22 mouse cellular contexts compared by ENCODE assay signal in genomic region chr8:61448100-61448499, GRCm38 (mm10).
"Had no signal": no experiment of that assay in that cellular context is flagged by ENCODE, and none has a peak within 500 bp of the region (broad histone marks: within the 10 kb centered on the region; RNA-seq: fewer than 3 reads in every experiment).

No protein-coding gene starts in this region.

- H3K4me3 ChIP-seq: heart, embryonic 10.5 days; heart, embryonic 12.5 days; hindbrain, embryonic 13.5 days; hindbrain, embryonic 15.5 days; kidney, embryonic 15.5 days; limb, embryonic 10.5 days; limb, embryonic 12.5 days had no signal

- H3K27me3 ChIP-seq: heart, embryonic 12.5 days; hindbrain, embryonic 13.5 days; hindbrain, embryonic 15.5 days; kidney, embryonic 15.5 days; limb, embryonic 12.5 days had no signal

- H3K9ac ChIP-seq: forebrain, postnatal 0 days; heart, embryonic 12.5 days; hindbrain, embryonic 13.5 days; hindbrain, embryonic 15.5 days; kidney, embryonic 15.5 days; limb, embryonic 12.5 days had no signal

- H3K9me3 ChIP-seq: heart, embryonic 10.5 days; heart, embryonic 12.5 days; hindbrain, embryonic 13.5 days; hindbrain, embryonic 15.5 days; kidney, embryonic 15.5 days; limb, embryonic 10.5 days; limb, embryonic 12.5 days had no signal

- H3K27ac ChIP-seq: heart, embryonic 10.5 days; hindbrain, embryonic 15.5 days; hindbrain, postnatal 0 days; kidney, embryonic 15.5 days; kidney, postnatal 0 days; limb, embryonic 10.5 days; limb, embryonic 12.5 days had no signal

- ATAC-seq: forebrain, postnatal 0 days; hindbrain, postnatal 0 days; intestine, embryonic 16.5 days had no signal

- DNase-seq: forebrain, postnatal 0 days; gastrocnemius, postnatal 14 days; gastrocnemius, postnatal 36 days; heart, adult 18-20 months; heart, postnatal 10 days; kidney, adult 11 months; kidney, adult 2 months; kidney, adult 9 months; kidney, postnatal 14 days; kidney, postnatal 36 days; layer of hippocampus, adult 9-11 months; layer of hippocampus, postnatal 36 days had no signal

- H3K4me2 ChIP-seq: heart, embryonic 12.5 days; hindbrain, embryonic 13.5 days; hindbrain, embryonic 15.5 days; kidney, embryonic 15.5 days; limb, embryonic 12.5 days had no signal

- H3K36me3 ChIP-seq: heart, embryonic 10.5 days; heart, embryonic 12.5 days; hindbrain, embryonic 13.5 days; hindbrain, embryonic 15.5 days; kidney, embryonic 15.5 days; limb, embryonic 10.5 days; limb, embryonic 12.5 days had no signal
